Mouse (Mus musculus) erythroblast, embryonic 14.5 days (primary cell): Measurements from ENCODE around the gene Zfp114.

Experiments
- GATA1 ChIP-seq: IDR thresholded peaks from 2 replicates; pipeline ENCODE4 v1.6.1; 2012; ENCODE audit warnings: low read length, inconsistent platforms, mixed read lengths
- TAL1 ChIP-seq: IDR thresholded peaks from 3 replicates; pipeline ENCODE4 v1.6.1; 2012; ENCODE audit warnings: low read length, inconsistent platforms, mixed read lengths

- TF ChIP-seq GATA1 (no peak), TAL1 (no peak)
Measured at GRCm38 (mm10) chr7:24187611-24188010, 12.8 kb downstream of the Zfp114 start.
